Mouse (Mus musculus): ENCODE measurements around the gene Dolpp1.
A peak's percentile ranks its signal among the peaks of the same experiment; 100 is the strongest.
"Not testable (repeated sequence)": the region's sequence is repeated elsewhere in the genome, so short reads cannot be mapped to it uniquely, and the experiment has no call there.

Dolpp1 gene

DNA sequence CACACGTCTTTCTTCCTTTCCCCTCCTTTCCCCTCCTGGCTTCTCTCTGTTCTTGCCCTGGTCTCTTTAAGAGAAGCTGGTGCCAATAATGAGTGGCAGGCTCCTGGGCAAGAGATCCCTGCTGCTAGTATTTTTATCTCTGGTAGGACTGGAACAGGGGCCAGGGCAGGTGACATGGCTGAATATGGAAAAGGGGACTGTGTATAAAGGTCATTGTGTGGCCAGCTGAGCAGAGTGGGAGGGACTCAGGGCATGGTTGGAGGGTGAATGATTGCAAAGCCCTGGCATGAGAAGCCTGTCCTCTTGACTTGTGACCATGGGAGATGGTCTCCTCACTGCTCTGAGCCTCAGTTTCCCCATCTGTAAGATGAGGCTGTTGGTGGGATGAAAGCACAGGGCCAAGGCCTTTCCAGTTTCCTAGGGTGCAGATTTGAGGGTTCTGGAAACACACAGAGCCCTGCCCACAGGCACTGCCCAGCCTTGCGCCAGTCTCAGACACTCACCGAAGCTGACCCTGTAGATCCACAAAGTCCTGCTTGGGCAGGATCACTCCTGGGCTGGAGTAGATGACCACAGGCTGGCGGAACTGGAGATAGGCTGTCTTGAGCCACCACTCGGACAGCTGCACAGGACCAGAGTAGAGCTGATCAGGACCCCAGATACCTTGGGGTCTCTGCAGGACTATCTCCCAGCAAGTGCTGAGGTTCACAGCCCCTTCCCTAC lies 17.6 kb downstream of the Dolpp1 start:
- no peak for DNase-seq (ENCODE audit: low read depth, low spot score)

DNA sequence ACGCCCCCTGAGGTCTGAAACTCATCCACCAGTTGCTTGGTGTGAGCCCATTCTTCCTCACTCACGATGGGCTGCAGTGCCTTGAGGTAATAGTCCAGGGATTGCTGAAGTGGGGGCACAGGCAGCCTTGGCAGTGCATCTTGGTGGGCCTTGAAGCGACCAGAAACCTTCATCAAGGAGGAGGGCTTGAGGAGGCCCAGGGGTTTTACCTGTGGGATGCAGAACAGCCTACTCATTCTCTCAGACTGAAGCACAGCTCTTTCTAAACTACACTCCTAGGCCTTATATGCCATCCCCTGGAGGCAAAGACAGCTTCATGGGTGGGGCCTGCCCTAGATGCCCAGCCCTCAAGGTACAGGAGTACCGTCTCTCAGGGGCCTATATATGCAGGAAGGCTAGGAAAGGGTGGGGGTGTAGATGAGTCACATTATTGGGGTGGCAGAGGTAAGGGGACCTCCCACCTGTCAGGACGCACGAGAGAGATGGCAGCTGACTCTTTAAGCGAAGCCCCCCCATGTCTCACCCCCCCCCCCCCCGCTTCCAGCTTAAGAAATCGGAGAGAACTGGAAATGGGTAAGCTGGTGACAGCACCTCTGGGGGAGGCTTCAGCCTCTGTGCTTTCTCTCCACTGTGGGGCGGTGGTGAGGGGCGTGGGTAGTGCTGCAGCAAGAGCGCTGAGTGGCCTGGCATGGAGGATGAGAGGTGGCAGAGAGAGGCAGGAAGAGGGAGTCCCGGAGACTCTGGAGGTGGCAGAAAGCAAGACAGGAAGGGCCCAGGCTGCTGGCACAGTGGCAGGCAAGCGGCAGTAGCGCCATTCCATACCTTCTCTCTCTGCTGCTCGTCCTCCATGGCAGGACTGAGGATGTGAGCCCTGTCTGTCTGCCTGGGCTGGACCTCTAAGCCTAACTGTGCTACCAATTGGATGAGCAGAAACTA lies 21.3 kb downstream of the Dolpp1 start:
- DNase-seq (ENCODE audit: low read depth, low spot score): no peak

- DNase-seq (ENCODE audit: low read depth, low spot score): no peak
Measured at GRCm38 (mm10) chr2:30414101-30414500, 22.0 kb downstream of the Dolpp1 start.

DNA sequence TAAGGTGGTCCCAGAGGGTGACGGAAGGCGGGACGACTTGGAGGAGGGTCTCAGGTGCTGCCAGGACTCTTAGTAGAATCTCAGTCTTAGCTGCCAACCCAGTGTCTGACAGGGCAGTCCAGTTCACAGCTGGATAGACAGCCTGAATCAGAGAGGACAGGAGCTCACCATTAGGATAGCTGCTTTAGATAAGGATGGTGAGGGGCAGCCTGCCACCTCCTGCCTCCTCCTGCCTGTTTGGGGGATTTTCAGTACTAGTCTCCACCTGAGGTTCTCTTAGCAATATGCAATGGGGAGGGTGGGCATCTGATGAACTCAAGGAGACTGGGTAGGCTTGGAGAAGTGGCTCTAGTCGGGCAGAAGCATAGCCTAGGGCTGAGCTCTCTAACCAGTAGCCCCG lies 22.6 kb downstream of the Dolpp1 start:
- no peak for DNase-seq (ENCODE audit: low read depth, low spot score)

- peak; percentile 86 for DNase-seq (ENCODE audit: low read depth, low spot score)
Measured at GRCm38 (mm10) chr2:30415157-30415935, 23.3 kb downstream of the Dolpp1 start, which contains the start of gene Crat. Gene Crat (minus strand): TSS chr2:30415813.

- DNase-seq (ENCODE audit: low read depth, low spot score): peak; percentile 89
Measured at GRCm38 (mm10) chr2:30415936-30416648, 24.0 kb downstream of the Dolpp1 start, which contains the start of gene Ptpa. Gene Ptpa (plus strand): TSS chr2:30416039.

GRCm38 (mm10) chr2:30416649-30416965 lies 24.6 kb downstream of the Dolpp1 start:
- DNase-seq (ENCODE audit: low read depth, low spot score): no peak

DNA sequence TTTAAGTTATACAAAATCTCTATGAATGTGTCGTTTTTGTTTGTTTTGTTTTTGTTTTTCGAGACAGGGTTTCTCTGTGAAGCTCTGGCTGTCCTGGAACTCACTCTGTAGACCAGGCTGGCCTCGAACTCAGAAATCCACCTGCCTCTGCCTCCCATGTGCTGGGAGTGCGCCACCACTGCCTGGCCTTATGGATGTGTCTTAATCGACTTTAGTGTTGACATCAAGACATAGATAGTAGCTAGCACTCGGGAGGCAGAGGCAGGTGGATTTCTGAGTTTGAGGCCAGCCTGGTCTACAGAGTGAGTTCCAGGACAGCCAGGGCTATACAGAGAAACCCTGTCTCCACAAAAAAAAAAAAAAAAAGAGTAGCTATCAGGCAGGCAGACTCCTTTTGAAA lies 25.1 kb downstream of the Dolpp1 start:
- not testable (repeated sequence) for DNase-seq (ENCODE audit: low read depth, low spot score)

DNA sequence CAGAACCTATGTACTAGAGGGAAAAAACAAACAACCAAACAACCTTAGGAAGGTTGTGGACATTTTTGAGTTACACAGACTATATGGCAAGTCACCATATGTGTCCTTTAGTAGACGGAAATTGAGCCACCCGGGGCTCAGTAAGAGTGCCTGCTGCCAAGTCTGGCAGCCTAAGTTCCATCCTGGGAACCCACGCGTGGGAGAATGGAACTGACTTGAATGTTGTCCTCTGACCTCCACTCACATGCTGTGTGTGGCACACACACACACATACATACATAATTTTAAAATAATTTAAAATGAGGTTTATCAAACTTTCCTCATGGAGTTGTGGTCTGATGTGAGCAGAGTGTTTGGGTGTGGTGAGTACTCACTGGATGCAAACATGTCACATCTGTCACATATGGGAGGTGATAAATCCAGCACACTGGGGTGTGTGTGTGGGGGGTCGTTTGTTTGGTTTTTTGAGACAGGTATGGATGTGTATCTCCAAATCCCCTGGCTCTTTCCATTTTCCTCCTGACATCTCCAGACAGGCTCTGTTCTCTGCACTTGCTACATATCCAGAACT lies 25.6 kb downstream of the Dolpp1 start:
- DNase-seq (ENCODE audit: low read depth, low spot score): no peak

- DNase-seq (ENCODE audit: low read depth, low spot score): no peak
Measured at GRCm38 (mm10) chr2:30418259-30418658, 26.2 kb downstream of the Dolpp1 start.

- no peak for DNase-seq (ENCODE audit: low read depth, low spot score)
Measured at GRCm38 (mm10) chr2:30419112-30419511, 27.1 kb downstream of the Dolpp1 start.

GRCm38 (mm10) chr2:30421432-30421831 lies 29.4 kb downstream of the Dolpp1 start:
- DNase-seq (ENCODE audit: low read depth, low spot score): no peak

- no peak for DNase-seq (ENCODE audit: low read depth, low spot score)
Measured at GRCm38 (mm10) chr2:30429156-30429555, 37.1 kb downstream of the Dolpp1 start.

GRCm38 (mm10) chr2:30435326-30436155 lies 43.5 kb downstream of the Dolpp1 start:
- DNase-seq (ENCODE audit: low read depth, low spot score): peak; percentile 72

DNA sequence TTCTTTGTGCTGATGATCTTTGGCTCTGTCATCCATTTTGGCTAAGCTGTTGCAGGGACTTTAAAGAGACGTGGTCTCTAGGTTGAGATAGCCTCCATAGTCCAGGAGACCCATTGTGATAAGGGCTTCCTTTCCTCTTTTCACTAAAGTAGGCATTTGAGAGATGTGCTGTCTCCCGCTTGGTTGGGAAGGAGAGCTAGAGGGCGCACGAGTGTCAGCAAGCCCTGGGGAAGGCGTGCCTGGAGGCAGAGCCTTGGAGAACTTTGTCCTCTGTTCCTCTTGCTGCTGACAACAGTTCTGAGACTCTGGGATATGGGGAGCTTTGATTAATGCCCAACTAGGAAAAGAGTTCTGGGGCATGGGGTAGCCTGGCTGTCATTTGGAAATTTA lies 44.1 kb downstream of the Dolpp1 start:
- DNase-seq (ENCODE audit: low read depth, low spot score): peak; percentile 69

- DNase-seq (ENCODE audit: low read depth, low spot score): no peak
Measured at GRCm38 (mm10) chr2:30436809-30437208, 44.8 kb downstream of the Dolpp1 start.

DNA sequence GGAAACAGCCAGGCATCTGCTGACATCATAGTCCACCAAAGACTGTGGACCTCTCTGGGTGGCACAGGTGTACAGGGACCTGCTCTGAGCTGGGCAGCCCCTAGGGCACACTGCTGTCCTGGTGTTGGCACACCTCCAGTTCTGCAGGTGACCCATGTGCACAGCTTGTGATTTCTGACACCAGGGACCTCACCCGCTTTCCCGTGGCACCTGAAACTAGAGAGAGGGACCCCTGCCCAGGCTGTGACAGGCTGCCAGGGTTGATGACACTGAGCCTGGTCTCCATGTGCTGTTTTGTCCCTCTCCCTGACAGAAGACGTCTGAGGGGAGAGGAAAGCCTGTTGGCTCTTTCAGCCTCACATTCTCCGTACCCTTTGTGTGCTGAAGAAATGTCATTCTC lies 45.7 kb downstream of the Dolpp1 start:
- no peak for DNase-seq (ENCODE audit: low read depth, low spot score)

DNA sequence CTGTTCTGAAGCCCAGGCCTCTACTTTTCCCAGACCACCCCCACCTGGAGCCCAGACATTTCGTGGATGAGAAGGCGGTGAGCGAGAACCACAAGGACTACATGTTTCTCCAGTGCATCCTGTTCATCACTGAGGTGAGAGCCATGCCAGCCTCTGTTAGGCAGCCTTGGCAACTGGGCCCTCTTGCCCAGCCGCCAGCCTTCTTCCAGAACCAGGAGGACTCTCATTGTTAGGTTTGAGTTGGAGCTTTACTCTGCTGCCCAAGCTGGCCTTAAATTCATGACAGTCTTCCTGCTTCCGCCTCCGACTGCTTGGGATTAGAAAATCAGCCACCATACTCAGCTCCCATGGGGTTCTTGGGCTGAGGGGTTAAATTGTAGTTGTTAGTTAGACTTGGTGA lies 47.6 kb downstream of the Dolpp1 start:
- DNase-seq (ENCODE audit: low read depth, low spot score): no peak

- DNase-seq (ENCODE audit: low read depth, low spot score): no peak
Measured at GRCm38 (mm10) chr2:30440211-30440700, 48.2 kb downstream of the Dolpp1 start.

Data from R1 (cell line).